Mouse (Mus musculus) retina, postnatal 1 day (tissue): ENCODE measurements around the gene Ankle1.

Experiments used
- DNase-seq: peaks from one replicate; pipeline ENCODE4 v3.0.0-alpha.2; 2012

The Ankle1 gene

DNA sequence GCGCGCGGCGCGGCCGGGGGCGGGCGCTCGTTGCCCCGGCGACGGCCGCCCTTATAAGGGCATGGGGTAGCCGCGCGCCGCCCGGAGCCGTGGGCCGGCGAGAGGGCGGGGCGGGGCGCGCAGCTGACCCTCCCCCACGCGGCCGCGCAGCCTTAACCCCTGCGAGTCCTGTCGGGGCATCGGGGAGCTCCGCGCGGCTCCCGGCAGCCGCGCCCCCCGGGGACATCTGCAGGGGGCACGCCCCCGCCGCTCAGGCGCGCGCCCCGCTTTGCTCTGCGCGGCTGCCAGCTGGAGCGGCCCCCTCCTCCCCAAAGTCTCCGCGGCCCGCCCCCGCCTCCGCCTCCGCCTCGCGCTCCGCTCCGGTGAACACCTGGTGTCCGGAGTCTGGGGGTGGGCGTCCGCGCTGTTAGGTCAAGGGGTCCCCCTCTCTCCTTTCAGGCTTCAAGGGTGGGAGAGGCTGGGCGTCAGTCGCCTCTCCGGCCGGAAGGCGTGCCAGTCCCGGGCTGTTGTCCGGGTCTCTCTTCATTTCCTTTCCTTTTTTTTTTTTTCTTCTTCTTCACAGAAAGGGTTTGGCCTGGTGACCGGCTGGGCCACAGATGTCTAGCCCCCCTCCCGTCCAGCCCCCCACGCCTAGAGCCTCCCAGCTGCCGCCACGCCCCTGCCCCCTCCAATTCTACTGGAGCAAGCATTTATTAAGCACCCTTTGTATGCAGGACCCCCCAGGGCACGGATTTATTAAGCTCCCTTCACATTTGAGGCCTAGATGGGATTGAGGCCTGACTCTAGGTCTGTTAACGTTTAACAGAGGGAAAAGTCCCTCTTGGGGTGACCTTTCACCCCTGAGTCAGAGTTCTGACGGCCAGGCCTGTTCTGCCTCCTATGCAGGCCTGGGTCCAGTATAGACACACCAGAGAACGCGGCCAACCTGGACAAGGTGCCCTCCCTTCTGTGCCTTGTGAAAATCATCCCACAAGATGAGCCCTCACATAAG lies 23.5 kb upstream of the Ankle1 start:
- peak; percentile 93 for DNase-seq

DNA sequence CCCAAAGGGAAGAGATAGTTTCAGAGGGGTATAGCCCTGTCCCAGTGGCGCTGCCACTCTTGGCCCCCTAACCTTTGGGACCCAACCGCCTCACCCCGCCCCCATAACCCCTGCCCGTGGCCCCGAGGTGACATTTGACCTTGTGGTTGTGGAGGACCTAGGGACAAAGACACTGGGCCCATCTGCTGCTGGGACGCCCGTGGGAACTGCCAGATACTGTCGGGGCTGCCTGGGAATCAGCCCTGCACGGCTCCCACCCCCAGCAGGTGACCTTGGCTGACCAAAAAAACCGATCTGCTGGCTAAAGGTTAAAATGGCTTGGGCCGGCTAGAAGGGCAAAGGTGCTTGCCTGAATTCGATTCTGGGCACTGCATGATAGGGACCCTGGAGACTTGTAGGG lies 22.4 kb upstream of the Ankle1 start:
- DNase-seq: no peak

DNA sequence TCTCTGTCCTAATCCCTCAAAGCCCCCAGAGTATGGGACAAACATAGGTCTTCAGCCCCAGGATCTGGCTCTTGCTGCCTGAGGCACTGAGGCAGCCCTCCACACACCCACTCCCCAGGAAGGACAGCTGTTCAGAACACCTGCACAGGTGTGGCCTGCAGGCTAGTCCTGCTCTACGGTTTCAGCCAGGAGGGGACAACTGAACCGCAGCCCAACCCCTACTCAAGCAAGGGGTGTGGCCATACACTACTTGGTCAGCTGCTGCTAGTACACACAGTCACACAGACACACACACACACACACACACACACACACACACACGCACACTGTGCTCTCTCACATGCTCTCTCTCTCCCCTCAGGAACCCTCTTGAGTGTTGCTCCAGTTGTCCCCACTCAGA lies 21.9 kb upstream of the Ankle1 start:
- peak; percentile 43 for DNase-seq

DNA sequence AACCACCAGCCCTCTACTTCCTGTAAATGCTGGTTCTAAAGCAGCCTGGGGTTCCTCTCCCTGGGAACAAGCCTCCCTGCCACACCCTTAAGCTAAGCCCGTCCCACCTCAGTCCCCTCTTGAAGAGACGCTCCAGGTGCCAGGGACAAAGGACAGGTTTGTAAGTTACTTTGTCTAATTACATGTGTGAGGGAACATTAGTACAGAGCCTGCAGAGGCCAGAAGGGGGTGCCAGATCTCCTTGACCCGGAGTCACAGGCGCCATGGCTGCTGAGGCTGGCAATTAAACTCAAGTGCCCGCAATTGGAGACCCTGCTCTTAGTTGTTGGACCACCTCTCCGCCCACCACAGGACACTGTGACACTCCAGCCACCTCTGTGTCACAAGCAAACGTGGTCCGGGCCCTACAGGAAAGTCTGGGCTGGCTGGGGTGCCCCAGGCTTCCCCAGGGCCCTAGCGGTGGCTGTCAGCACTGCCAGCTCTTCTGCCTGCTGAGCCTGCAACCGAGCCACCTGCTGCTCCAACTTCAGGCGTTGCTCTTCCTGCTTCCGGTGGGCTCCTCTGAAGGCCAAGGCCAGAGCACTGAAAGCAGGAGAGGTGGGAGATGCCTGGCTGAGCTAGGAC lies 20.5 kb upstream of the Ankle1 start:
- peak; percentile 6 for DNase-seq

- DNase-seq: no peak
Observed at GRCm38 (mm10) chr8:71388267-71388666, 17.5 kb upstream of the Ankle1 start.

DNA sequence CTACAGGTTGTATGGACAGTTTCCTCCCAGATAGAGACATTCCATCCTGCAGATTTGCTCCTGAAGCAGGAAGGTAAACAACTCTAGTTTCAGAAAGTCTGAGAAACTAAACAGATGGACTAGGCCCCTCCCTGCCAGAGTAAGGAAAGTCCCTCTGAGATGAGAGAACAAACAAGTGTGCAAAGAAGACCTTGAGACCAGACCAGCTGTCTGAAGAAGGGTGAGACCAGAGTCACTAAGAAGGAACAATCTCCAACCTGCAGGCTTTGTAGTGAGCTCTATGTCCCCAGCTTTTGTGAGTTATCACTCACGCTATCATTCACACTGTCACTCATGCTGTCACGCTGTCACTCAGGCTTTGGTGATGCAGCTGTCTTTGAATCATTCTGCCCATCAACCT lies 14.1 kb upstream of the Ankle1 start:
- DNase-seq: no peak

GRCm38 (mm10) chr8:71392391-71392790 lies 13.4 kb upstream of the Ankle1 start:
- DNase-seq: no peak

- peak; percentile 89 for DNase-seq
Observed at GRCm38 (mm10) chr8:71392871-71393270, 12.9 kb upstream of the Ankle1 start.

DNA sequence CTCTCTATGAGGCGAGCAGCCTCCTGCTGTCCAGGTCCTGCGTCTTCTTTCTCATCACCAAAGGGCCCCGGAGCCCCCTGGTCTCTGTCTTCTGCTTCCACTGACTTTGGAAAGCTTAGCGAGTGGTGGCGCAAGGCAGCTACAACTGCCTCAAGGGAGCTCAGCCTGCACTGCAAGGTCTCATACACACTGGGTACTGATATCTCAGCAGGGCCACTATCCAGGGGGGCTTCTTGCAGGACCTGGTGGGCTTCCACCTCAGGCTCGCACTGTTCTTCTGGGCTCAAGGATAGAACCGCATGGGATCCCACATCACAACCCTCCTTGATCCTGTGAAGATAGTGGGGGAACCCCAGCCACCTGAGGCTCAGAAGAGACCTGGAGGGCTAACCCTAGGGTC lies 11.3 kb upstream of the Ankle1 start:
- no peak for DNase-seq

GRCm38 (mm10) chr8:71395071-71395470 lies 10.7 kb upstream of the Ankle1 start:
- no peak for DNase-seq

- DNase-seq: no peak
Observed at GRCm38 (mm10) chr8:71395629-71396028, 10.2 kb upstream of the Ankle1 start, which contains the start of gene Ushbp1. Ushbp1 (minus strand) TSS chr8:71395802.

DNA sequence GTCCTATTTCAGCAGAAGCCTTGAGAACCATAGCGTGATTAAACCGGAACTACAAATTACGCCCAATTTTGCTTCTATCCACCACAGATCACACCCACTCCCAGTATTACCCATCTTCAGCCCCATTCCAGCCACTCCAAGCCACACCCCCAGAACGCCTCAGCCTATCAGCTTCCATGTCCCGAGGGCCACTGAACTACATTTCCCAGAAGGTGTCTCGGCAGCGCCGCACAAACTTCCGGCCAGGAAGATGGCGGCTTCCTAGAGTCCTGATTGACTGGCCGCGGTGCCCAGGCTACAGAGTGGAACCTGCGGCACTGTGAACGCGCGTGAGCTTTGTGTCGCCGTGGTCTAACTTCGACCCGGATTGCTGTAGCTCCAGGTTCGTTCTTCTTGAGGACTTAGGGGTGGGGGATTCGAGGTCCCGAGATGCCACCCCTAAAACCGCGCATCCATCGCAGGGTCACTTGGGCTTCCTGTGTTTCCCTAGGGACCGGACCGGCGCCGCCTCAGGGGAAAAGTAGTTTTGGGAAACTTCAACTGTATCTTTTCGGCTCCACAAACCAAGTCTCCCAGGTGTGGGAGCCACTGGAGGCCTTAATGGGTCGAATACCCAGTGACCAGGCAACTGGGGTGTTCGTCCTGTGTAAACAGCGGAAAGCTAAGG lies 9.0 kb upstream of the Ankle1 start, which contains the start of gene Babam1:
Babam1 (plus strand) TSS at position 223 of the 667 bp plus-strand sequence.
- peak; percentile 98 for DNase-seq

GRCm38 (mm10) chr8:71397701-71398100 lies 8.1 kb upstream of the Ankle1 start:
- no peak for DNase-seq

- no peak for DNase-seq
Observed at GRCm38 (mm10) chr8:71400826-71401225, 5.0 kb upstream of the Ankle1 start.

GRCm38 (mm10) chr8:71401454-71401853 lies 4.4 kb upstream of the Ankle1 start:
- DNase-seq: no peak

- no peak for DNase-seq
Observed at GRCm38 (mm10) chr8:71402446-71402964, 3.3 kb upstream of the Ankle1 start.

DNA sequence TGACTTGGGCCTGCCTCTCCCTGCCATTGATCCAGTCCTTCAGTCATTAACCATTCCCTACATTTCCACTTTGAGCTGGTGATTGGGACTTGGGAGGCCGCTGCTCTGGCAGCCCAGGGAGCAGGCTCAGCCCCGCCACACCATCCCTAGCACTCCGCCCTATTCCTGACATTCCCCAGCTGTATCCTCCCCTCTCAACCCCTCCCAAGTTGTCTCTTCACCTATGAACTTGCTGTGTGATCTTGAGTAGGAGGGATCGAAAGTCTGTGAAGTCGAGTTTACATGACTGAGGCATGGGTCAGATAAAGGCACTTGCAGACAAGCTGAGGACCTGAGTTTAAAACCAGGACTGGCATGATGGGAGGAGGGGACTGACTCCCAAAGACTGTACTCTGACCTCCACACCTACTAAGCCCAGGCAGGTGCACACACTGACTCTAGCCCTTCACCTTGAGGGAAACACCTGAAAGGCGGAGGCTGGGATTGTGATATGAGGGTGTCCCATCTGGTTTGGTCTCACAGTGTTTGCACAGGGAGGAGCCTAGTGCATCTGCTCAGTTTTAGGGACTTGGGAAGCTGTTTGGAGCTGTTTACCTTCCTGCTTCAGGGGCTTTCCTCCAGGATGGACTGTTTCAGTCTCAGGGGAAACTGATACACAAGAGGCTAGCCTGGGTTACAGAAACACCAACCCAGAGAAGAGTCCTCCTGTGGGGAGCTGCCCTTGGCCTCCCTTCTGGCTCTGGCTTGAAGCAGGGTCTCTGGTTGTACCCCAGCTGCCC lies 2.5 kb upstream of the Ankle1 start:
- DNase-seq: no peak

DNA sequence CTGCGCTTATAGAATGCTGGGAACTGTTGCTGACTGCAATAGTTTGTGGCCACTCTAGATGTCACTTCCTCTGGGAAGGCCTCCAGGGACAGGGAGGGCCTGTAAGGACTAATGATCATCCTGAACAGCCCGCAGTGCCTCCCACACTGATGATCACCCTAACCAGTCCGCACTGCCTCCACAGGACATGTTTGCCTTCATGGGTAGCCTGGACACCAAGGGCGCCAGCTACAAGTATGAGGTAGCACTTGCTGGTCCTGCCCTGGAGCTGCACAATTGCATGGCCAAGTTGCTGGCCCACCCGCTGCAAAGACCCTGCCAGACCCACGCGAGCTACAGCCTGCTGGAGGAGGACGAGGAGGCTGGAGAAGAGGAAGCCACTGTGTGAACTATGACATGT lies 1.8 kb upstream of the Ankle1 start:
- DNase-seq: no peak

- DNase-seq: peak; percentile 49
Observed at GRCm38 (mm10) chr8:71404951-71405351, 859 bp upstream of the Ankle1 start.

GRCm38 (mm10) chr8:71406099-71407015 lies 547 bp downstream of the Ankle1 start:
- peak; percentile 83 for DNase-seq

DNA sequence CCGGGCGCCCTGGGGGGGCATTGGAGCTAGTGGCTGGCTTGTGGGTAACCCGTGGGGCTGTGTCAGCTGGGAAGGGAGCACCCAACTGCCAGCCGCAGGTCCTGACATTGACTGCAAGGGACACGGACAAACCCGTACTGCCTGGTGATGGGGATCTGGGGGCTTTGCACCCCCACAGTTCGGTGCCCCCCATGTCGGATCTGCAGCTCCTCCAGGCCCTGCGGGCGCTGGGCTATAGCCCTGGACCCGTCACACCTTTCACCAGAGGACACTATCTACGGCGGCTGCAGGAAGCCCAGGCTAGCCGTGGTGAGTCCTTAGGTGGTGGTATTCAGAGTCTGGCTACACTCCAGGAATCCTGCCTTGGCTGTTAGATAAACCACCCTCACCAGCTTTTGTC lies 1.6 kb downstream of the Ankle1 start:
- DNase-seq: no peak
